Mouse (Mus musculus) left cerebral cortex, postnatal 4 days (tissue): ENCODE data around the gene Zfp943. TPM values are rescaled to one million over a fixed set of nuclear protein-coding genes. Genes with fewer than 3 reads are reported as not detected.
"Not testable (repeated sequence)": the region's sequence is repeated elsewhere in the genome, so short reads cannot be mapped to it uniquely, and the experiment has no call there.

ENCODE experiments used
- DNase-seq: peaks from one replicate; pipeline ENCODE4 v3.0.0-alpha.2; 2022
- intact Hi-C: fragments of 180-260 bp; cut with DNase I; formaldehyde crosslinking; loops from one replicate; pipeline ENCODE4 v1.15.1; 2025
- total RNA-seq, 2 experiments: library from RNA; stranded (reverse); gene quantifications; 2 replicates each; pipeline ENCODE4 v1.2.3; 2021

Zfp943 gene
- 10 to 100 TPM; 16.2 to 17.9 TPM for total RNA-seq

GRCm38 (mm10) chr17:21962107-21962907 is at the start of gene Zfp943, which contains the start of gene Zfp942:
Gene Zfp943, plus strand, starts transcription at chr17:21962552.
Gene Zfp942, minus strand, starts transcription at chr17:21962464.
- intact Hi-C loops: not testable (repeated sequence)
- DNase-seq: peak; percentile 60

- DNase-seq: no peak
- intact Hi-C loops: no loop called here
These were observed 950 bp downstream of the Zfp943 start for GRCm38 (mm10) chr17:21963302-21963701.

- intact Hi-C loops: not testable (repeated sequence)
- peak; percentile 8 for DNase-seq
These were observed 73.2 kb downstream of the Zfp943 start for GRCm38 (mm10) chr17:22035594-22035993.

GRCm38 (mm10) chr17:22049403-22049802 is 87.1 kb downstream of the Zfp943 start:
- intact Hi-C loops: no loop called here
- no peak for DNase-seq

- intact Hi-C loops: no loop called here
- DNase-seq: no peak
These were observed 90.9 kb downstream of the Zfp943 start for GRCm38 (mm10) chr17:22053211-22053610.

GRCm38 (mm10) chr17:22081031-22081631 is 118.8 kb downstream of the Zfp943 start:
- DNase-seq: peak; percentile 71
- intact Hi-C loops: loop anchor here (10.0 kb wide), 1 partner anchor 334 kb away; no protein-coding TSS in a partner anchor

GRCm38 (mm10) chr17:22083224-22083623 is 120.9 kb downstream of the Zfp943 start:
- DNase-seq: peak; percentile 10

GRCm38 (mm10) chr17:22118770-22119169 is 156.4 kb downstream of the Zfp943 start:
- intact Hi-C loops: no loop called here
- no peak for DNase-seq

More at GRCm38 (mm10) chr17:22083224-22083623, 120.9 kb downstream of the Zfp943 start:
- intact Hi-C loops: loop anchor here (10.0 kb wide), 1 partner anchor 332 kb away; no protein-coding TSS in a partner anchor

Other genes with a start within 250 kb of the Zfp943 start
- 10 to 100 TPM; 10.1 to 14.6 TPM for gene Zfp229, start 231.8 kb upstream of the Zfp943 start, total RNA-seq
- 1 to 10 TPM; 1.5 to 1.8 TPM for gene Zfp820, start 116.8 kb upstream of the Zfp943 start, total RNA-seq
- 1 to 10 TPM; 5.9 to 6.5 TPM for gene Zfp995, start 52.6 kb upstream of the Zfp943 start, total RNA-seq
- 10 to 100 TPM; 17.2 to 19.0 TPM for gene Zfp942, start 88 bp upstream of the Zfp943 start, total RNA-seq
- 1 to 10 TPM; 1.2 TPM for gene Zfp947, start 203.6 kb downstream of the Zfp943 start, total RNA-seq